In the genomic region with DNA sequence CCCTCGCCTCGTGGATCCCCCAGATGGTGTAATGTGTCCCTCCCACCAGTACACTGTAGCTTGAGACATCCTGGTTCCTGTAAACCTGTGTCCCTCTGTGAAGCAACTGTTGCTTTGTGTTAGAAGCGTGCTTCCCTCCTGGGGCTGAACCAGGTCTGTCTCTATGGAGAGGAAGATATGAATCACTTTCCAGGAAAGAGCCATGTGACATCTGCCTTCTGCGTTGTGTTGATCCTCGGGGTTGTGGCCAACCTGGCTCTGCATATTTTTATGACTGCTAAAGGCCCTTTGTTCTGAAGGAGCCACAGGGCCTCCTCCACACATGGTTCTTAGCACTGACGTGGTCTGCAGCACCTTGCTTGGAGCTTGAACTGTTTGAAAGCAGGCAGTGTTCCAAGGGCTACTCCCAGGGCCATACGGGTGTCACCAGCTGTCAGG, we compare ENCODE assay signal across 13 mouse cellular contexts. TPM values are rescaled to one million over a fixed set of nuclear protein-coding genes. Genes with fewer than 3 reads are reported as not detected.
DNase-seq lines count a peak whose midpoint lies in the region; ATAC-seq lines count a peak whose summit lies in the region.
"Had no signal": no experiment of that assay in that cellular context is flagged by ENCODE, and none has a peak within 500 bp of the region (broad histone marks: within the 10 kb centered on the region; RNA-seq: fewer than 3 reads in every experiment).

No protein-coding gene starts in this region.

- 0 out of 2 replicates have a peak, but pooled peaks cover 4% of the 10 kb centered on the region for H3K4me1 ChIP-seq in hindbrain, embryonic 13.5 days (replicated peaks)
- H3K4me1 ChIP-seq in hindbrain, embryonic 12.5 days, result peaks cover 2% of the 10 kb centered on the region; the same call in 1 of the 2 replicates
- no peaks in the 10 kb centered on the region for H3K4me1 ChIP-seq in intestine, embryonic 15.5 days (replicated peaks)
- H3K4me1 ChIP-seq in limb, embryonic 10.5 days, result peaks cover 5% of the 10 kb centered on the region; the same call in 1 of the 2 replicates
- no peaks in the 10 kb centered on the region for H3K4me1 ChIP-seq in midbrain, embryonic 16.5 days (ENCODE audit: control insufficient read depth, insufficient read depth, low read length)
- H3K4me1 ChIP-seq: embryonic facial prominence, embryonic 13.5 days; liver, embryonic 12.5 days; megakaryocyte, embryonic 14.5 days had no signal

- no peak overlapping the region for H3K4me2 ChIP-seq in hindbrain, embryonic 13.5 days
- no peak overlapping the region for H3K4me2 ChIP-seq in hindbrain, embryonic 12.5 days (replicated peaks)
- H3K4me2 ChIP-seq in intestine, embryonic 15.5 days (replicated peaks), result no peak overlapping the region
- no peak overlapping the region for H3K4me2 ChIP-seq in midbrain, embryonic 16.5 days (ENCODE audit: low read length)
- H3K4me2 ChIP-seq: embryonic facial prominence, embryonic 13.5 days; liver, embryonic 12.5 days had no signal

- H3K36me3 ChIP-seq in hindbrain, embryonic 13.5 days, result no peaks in the 10 kb centered on the region
- H3K36me3 ChIP-seq in hindbrain, embryonic 12.5 days, result no peaks in the 10 kb centered on the region
- no peaks in the 10 kb centered on the region for H3K36me3 ChIP-seq in intestine, embryonic 15.5 days
- H3K36me3 ChIP-seq in limb, embryonic 10.5 days, result no peaks in the 10 kb centered on the region
- H3K36me3 ChIP-seq in midbrain, embryonic 16.5 days (ENCODE audit: control insufficient read depth, insufficient read depth, low read length), result no peaks in the 10 kb centered on the region
- H3K36me3 ChIP-seq: embryonic facial prominence, embryonic 13.5 days; liver, embryonic 12.5 days had no signal

- ATAC-seq in hindbrain, embryonic 13.5 days (ENCODE audit: low FRiP score), result peak; percentile 61; the same call in 1 of the 2 replicates
- no peak for ATAC-seq in hindbrain, embryonic 12.5 days (ENCODE audit: low FRiP score)
- ATAC-seq in intestine, embryonic 15.5 days, result peak; percentile 79
- no peak for ATAC-seq in midbrain, embryonic 16.5 days
- ATAC-seq: liver, embryonic 12.5 days had no signal

- no peaks in the 10 kb centered on the region for H3K27me3 ChIP-seq in hindbrain, embryonic 13.5 days
- H3K27me3 ChIP-seq in hindbrain, embryonic 12.5 days, result no peaks in the 10 kb centered on the region
- H3K27me3 ChIP-seq in intestine, embryonic 15.5 days (replicated peaks), result no peaks in the 10 kb centered on the region
- H3K27me3 ChIP-seq in limb, embryonic 10.5 days (ENCODE audit: low read depth, poor library complexity, severe bottlenecking), result no peaks in the 10 kb centered on the region
- H3K27me3 ChIP-seq in midbrain, embryonic 16.5 days (ENCODE audit: control insufficient read depth, insufficient read depth, low read depth, low read length), result no peaks in the 10 kb centered on the region
- H3K27me3 ChIP-seq: embryonic facial prominence, embryonic 13.5 days; liver, embryonic 12.5 days had no signal

- no peak overlapping the region for H3K4me3 ChIP-seq in hindbrain, embryonic 13.5 days
- H3K4me3 ChIP-seq in hindbrain, embryonic 12.5 days, result no peak overlapping the region
- no peak overlapping the region for H3K4me3 ChIP-seq in intestine, embryonic 15.5 days (replicated peaks)
- H3K4me3 ChIP-seq in limb, embryonic 10.5 days, result no peak overlapping the region
- no peak overlapping the region for H3K4me3 ChIP-seq in midbrain, embryonic 16.5 days (ENCODE audit: low read depth, low read length)
- H3K4me3 ChIP-seq: embryonic facial prominence, embryonic 13.5 days; liver, embryonic 12.5 days; megakaryocyte, embryonic 14.5 days had no signal

- H3K9ac ChIP-seq in hindbrain, embryonic 13.5 days, result no peak overlapping the region
- no peak overlapping the region for H3K9ac ChIP-seq in hindbrain, embryonic 12.5 days
- no peak overlapping the region for H3K9ac ChIP-seq in intestine, embryonic 15.5 days
- H3K9ac ChIP-seq in midbrain, embryonic 16.5 days (ENCODE audit: low read depth, low read length), result no peak overlapping the region
- H3K9ac ChIP-seq: embryonic facial prominence, embryonic 13.5 days; liver, embryonic 12.5 days had no signal

- H3K27ac ChIP-seq in hindbrain, embryonic 13.5 days, result peak overlapping the region; percentile 53; the same call in 1 of the 2 replicates
- H3K27ac ChIP-seq in hindbrain, embryonic 12.5 days, result no peak overlapping the region
- no peak overlapping the region for H3K27ac ChIP-seq in intestine, embryonic 15.5 days
- 0 out of 2 replicates have a peak overlapping the region, but pooled peaks have one; percentile 12 for H3K27ac ChIP-seq in limb, embryonic 10.5 days
- H3K27ac ChIP-seq in midbrain, embryonic 16.5 days (ENCODE audit: low read length), result no peak overlapping the region
- H3K27ac ChIP-seq: embryonic facial prominence, embryonic 13.5 days; liver, embryonic 12.5 days had no signal

- H3K9me3 ChIP-seq in hindbrain, embryonic 13.5 days, result no peaks in the 10 kb centered on the region
- H3K9me3 ChIP-seq in hindbrain, embryonic 12.5 days (replicated peaks), result no peaks in the 10 kb centered on the region
- H3K9me3 ChIP-seq in intestine, embryonic 15.5 days, result no peaks in the 10 kb centered on the region
- H3K9me3 ChIP-seq in limb, embryonic 10.5 days (replicated peaks), result no peaks in the 10 kb centered on the region
- H3K9me3 ChIP-seq in midbrain, embryonic 16.5 days (replicated peaks; ENCODE audit: control insufficient read depth, low read length, poor library complexity, severe bottlenecking), result no peaks in the 10 kb centered on the region
- H3K9me3 ChIP-seq: embryonic facial prominence, embryonic 13.5 days; liver, embryonic 12.5 days; megakaryocyte, embryonic 14.5 days had no signal

- DNase-seq in cerebellum, adult 11-12 months, result peak; percentile 42
- DNase-seq in limb, embryonic 10.5 days (ENCODE audit: low spot score), result no peak
- DNase-seq in thymus, postnatal 0 days (ENCODE audit: low spot score), result no peak
- no peak for DNase-seq in gastrocnemius, adult 8-10 months (ENCODE audit: low spot score in 2 of 2)
- DNase-seq: adrenal gland, postnatal 14 days; gastrocnemius, postnatal 36 days had no signal

- 62% methylated on average over 7 of the region's 7 CpGs for WGBS in hindbrain, embryonic 13.5 days
- 64% methylated on average over 7 of the region's 7 CpGs for WGBS in hindbrain, embryonic 12.5 days
- 35% methylated on average over 7 of the region's 7 CpGs for WGBS in intestine, embryonic 15.5 days
- 74% methylated on average over 7 of the region's 7 CpGs for WGBS in limb, embryonic 10.5 days
- 76% methylated on average over 7 of the region's 7 CpGs for WGBS in midbrain, embryonic 16.5 days

RNA-seq across cellular contexts. Expression of a gene that starts 31.0 kb away (rescaled TPM):
- 0.14 and 0.26 TPM in 2 replicates for polyA plus RNA-seq in hindbrain, embryonic 13.5 days (2015; fragmentation: Nextera tagmentation; extraction: Ambion mirVana)
- polyA plus RNA-seq in hindbrain, embryonic 12.5 days (2016; fragmentation: Nextera tagmentation; extraction: Ambion mirVana), result 0.18 and 0.31 TPM in 2 replicates
- polyA plus RNA-seq in intestine, embryonic 15.5 days (2015; fragmentation: Nextera tagmentation; extraction: Ambion mirVana), result 1.9 and 2.3 TPM in 2 replicates
- 0.21 and 0.36 TPM in 2 replicates for polyA plus RNA-seq in limb, embryonic 10.5 days (2016; fragmentation: Nextera tagmentation; extraction: Ambion mirVana)
- 7.1 and 8.5 TPM in 2 replicates for polyA plus RNA-seq in thymus, postnatal 0 days (2015; fragmentation: Nextera tagmentation; extraction: Ambion mirVana)
- total RNA-seq in gastrocnemius, adult 8-10 months (2022), result 10 to 100 TPM; 39.6 to 64.1 (median 43.9) TPM
- polyA plus RNA-seq in midbrain, embryonic 16.5 days (2015; fragmentation: Nextera tagmentation; extraction: Ambion mirVana), result 0.31 and 0.70 TPM in 2 replicates

Comparison
In these comparisons a context has a peak if more than half of its experiments do, and no peak if none do; other contexts are left out.
1. ATAC-seq: peak in hindbrain, embryonic 13.5 days (single experiment) and intestine, embryonic 15.5 days (single experiment); none in hindbrain, embryonic 12.5 days (single experiment) and midbrain, embryonic 16.5 days (single experiment).
2. H3K27ac ChIP-seq: peak in hindbrain, embryonic 13.5 days (single experiment) and limb, embryonic 10.5 days (single experiment); none in hindbrain, embryonic 12.5 days (single experiment), intestine, embryonic 15.5 days (single experiment) and midbrain, embryonic 16.5 days (single experiment).